Mouse (Mus musculus): ENCODE results near the gene Nsl1. TPM values are rescaled to one million over a fixed set of nuclear protein-coding genes. Genes with fewer than 3 reads are reported as not detected.
"Not testable (repeated sequence)": the region's sequence is repeated elsewhere in the genome, so short reads cannot be mapped to it uniquely, and the experiment has no call there.

Nsl1 gene
- 1 to 10 TPM; 1.6 to 2.2 TPM for total RNA-seq (2021)
- long read RNA-seq = 0 reads

DNA sequence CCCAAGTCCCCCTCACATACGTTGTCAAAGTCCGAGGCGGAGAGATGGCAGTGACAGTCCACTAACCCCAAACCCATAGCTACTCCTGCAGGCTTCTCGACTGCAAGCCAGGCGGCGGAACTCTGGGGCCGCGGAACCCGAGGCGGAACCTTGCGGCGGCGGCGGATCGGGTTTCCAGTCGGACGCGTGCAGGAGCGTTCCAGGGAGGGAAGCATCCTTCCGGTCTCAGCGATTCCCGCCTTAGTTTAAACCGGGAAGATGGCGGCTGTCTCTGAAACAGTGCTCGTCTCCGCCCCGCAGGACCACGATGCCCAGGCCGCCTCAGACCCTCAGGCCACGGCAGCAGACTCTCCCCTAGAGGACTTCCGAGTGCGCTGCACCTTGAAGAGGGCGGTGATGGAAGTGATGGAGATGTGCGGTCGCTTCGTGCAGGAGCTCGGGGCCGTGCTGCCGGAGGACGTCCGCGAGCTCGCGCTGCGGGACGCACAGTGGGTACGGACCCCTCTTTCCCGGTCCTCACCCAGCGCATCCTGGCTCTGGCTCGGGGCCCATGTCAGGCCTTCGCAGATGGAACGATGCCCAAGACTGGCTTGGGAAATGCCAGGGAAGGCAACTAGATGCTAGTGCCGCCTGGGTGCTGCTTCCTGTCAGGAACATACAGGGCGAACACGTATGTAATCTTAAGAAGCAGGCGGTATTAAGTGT lies at the start of gene Nsl1, which contains the start of gene Tatdn3:
Gene Nsl1, plus strand, starts transcription at position 232 of the 705 bp plus-strand sequence.
Gene Tatdn3, minus strand, starts transcription at position 152 of the 705 bp plus-strand sequence.
- peak; percentile 98 to 99 for DNase-seq (ENCODE audit: low spot score in 2 of 2)

DNA sequence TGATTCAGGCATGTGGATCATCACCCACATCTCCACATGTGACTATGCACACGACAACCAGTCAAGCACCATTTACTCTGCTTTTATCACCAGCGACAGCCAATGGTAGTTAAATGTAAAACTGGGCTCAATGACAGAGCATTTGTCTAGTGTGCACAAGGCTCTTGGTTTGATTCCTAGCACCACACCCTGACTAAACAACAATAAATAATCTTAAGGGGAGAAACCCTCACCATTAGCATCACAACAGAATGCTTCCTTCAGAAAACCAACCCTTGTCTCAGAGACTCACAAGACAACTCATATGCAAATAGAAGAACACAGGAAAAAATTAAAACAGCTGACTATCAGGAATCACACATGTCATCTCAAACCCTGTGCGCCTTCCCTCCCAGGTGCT lies 48.5 kb upstream of the Nsl1 start:
- no peak for DNase-seq (ENCODE audit: low spot score in 2 of 2)

- no peak for DNase-seq (ENCODE audit: low spot score in 2 of 2)
These were observed 43.0 kb upstream of the Nsl1 start for GRCm38 (mm10) chr1:191019803-191020202.

DNA sequence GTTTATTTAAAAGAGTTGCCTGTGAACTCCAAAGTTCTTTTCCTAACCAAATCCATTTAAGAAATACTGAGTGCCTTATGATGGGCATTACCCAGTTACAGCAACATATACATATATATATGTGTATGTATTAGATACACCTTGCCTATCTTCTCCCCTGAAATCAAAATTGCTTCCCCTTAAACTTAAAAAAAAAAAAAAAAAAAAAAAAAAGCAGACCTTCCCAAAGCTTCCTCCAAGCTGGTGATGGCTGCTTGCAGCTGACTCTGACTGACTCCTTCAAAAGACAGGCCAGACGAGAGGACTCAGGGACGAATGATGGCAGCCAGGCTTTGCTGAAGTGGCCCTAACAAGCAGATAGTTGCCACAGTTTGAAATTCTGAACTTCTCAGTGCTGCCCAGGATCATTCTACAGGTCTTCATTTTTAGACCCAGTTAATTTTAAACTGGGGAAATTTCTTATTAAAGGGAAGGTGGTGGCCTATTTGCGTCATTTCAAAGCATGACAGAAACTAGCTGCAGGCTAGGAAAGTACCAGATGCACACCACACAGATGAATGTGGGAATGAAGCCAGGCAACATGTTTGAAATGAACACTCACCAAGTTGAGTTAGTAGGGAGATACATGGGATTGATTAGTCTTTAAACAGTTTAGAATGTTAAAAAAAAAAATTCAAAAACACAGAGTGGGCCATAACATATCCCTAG lies 42.4 kb upstream of the Nsl1 start:
- DNase-seq (ENCODE audit: low spot score in 2 of 2) = peak in 1 of 2 experiments; percentile 16

- peak in 1 of 2 experiments; percentile 20 for DNase-seq (ENCODE audit: low spot score in 2 of 2)
These were observed 41.8 kb upstream of the Nsl1 start for GRCm38 (mm10) chr1:191021016-191021415.

GRCm38 (mm10) chr1:191023140-191023539 lies 39.7 kb upstream of the Nsl1 start:
- no peak for DNase-seq (ENCODE audit: low spot score in 2 of 2)

- not testable (repeated sequence) for DNase-seq (ENCODE audit: low spot score in 2 of 2)
These were observed 39.0 kb upstream of the Nsl1 start for GRCm38 (mm10) chr1:191023806-191024205.

- DNase-seq (ENCODE audit: low spot score in 2 of 2) = no peak
These were observed 37.5 kb upstream of the Nsl1 start for GRCm38 (mm10) chr1:191025016-191026012.

DNA sequence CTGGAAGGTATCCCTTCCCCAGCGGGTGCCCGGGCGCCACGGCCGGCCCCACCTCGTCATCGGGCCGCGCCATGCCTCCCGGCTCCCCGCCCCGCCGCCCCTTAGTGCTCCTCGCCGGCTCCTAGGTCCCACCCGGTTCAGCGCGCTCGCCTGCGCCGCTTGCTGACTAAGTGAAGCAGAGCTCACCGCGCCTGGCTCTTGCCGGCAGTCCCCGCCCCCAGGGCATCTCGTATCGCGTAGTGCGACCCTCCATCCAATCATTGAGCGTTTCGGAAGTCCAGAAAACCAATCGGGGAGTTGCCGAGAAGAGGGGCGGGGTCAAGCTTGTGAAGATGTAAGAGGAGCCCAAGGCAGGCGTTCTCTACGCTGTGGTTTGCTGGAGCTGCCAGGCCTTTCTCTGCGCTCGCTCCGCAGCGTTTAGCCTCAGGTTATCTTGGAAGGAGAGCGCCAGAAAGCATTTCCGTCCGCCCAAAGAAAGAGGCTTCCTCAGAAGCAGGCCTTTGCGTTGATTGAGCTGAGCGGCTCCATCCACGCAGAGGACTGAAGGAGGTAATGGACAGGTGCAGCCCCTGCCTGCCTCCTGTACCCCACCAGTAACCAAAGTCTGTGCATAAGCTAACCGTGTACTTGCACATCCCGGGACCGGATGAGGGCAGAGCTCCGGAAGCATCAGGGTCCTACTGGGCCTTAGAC lies 36.6 kb upstream of the Nsl1 start, which contains the start of gene Flvcr1:
Gene Flvcr1, minus strand, starts transcription at position 138 of the 693 bp plus-strand sequence.
- peak; percentile 97 to 98 for DNase-seq (ENCODE audit: low spot score in 2 of 2)

DNA sequence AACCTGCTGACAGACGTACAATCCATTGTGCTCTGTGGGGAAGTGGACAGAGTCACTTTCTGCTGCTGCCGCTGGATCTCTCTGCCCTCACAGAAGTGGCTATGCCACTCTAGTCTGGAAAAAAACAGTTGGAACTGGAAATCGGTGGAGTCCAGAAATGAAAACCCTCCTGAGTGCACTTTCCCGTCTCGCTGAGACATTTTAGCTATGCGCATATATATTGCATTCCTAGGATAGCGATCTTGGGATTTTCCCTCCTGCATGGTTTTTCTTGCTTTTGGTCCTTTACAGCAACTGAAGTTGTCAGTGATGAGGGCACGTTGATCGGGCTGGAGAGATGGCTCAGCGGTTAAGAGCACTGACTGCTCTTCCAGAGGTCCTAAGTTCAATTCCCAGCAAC lies 32.6 kb upstream of the Nsl1 start:
- DNase-seq (ENCODE audit: low spot score in 2 of 2) = no peak

DNA sequence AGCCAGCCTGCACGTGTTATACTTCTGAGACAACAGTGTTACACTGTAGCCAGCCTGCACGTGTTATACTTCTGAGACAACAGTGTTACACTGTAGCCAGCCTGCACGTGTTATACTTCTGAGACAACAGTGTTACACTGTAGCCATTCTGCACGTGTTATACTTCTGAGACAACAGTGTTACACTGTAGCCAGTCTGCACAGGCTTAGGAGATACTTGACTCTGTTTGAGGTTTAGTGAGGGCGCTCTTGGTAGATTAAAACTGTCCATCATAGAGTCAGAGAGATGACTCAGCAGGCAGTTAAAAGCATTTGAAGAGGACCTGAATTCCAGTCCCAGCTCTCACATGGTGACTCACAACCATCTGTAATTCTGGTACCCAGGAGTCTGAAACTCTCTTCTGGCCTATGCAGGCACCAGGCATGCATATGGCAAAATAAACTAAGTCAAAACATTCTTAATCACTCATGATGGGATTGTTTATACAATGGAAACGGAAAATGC lies 31.8 kb upstream of the Nsl1 start:
- DNase-seq (ENCODE audit: low spot score in 2 of 2) = not testable (repeated sequence)

DNA sequence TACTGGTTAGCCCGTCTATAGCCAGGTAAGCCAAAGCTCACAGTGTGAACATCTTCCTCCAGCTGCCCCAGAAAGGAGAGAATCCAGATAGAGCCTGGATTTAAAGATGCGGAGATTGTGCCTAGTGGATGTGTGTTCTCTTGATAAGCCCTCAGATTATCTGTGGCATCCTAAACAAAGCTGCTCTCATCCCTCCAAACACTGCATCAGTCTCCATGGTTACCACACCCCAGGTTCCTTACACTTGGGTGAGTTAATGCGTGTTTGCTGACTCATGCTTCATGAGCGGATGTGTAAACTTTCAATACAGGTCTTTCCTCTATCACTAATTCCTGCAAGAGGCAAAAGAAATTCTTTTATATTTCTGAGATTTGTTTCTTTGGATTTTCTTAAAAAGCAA lies 27.2 kb upstream of the Nsl1 start:
- DNase-seq (ENCODE audit: low spot score in 2 of 2) = no peak

DNA sequence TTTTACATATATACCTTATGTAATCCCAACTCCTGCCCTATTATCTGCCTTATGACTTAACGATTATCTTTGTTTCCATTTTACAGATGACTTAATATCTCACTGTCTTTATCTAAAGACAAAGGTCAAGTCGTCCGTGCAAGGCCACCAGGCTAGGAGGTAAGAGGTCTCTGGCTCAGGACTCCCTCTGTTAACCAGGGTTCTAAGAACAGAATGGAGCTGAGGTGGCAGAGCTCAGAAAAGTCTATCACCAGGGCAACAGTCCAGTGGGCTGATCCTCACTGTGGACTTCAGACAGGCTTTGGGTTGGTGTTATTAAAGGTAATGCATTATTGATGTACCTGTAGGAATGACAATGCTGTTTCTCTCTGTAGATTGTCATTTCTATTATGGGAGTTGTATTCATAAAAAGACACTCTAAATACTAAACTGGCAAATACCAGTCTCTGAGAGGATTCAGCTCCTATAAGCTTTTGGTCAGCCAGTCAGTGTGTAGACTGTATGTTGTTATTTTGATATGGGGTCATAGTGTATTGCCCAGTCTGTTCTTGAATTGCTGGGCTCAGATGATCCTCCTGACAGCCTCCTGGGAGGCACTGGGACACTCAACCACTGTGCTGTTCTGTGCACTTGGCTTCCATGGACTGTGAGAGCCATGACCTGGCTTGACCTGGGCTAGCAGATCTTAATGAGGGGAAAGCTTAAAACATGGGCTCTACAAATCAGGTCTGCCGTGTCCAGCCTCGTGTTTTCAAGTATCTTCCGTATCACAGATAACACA lies 26.1 kb upstream of the Nsl1 start, which contains the start of gene Spata45:
Gene Spata45, plus strand, starts transcription at position 86 of the 781 bp plus-strand sequence.
- DNase-seq (ENCODE audit: low spot score in 2 of 2) = no peak

GRCm38 (mm10) chr1:191037999-191038398 lies 24.8 kb upstream of the Nsl1 start:
- DNase-seq (ENCODE audit: low spot score in 2 of 2) = no peak

GRCm38 (mm10) chr1:191041352-191041751 lies 21.5 kb upstream of the Nsl1 start:
- DNase-seq (ENCODE audit: low spot score in 2 of 2) = no peak

DNA sequence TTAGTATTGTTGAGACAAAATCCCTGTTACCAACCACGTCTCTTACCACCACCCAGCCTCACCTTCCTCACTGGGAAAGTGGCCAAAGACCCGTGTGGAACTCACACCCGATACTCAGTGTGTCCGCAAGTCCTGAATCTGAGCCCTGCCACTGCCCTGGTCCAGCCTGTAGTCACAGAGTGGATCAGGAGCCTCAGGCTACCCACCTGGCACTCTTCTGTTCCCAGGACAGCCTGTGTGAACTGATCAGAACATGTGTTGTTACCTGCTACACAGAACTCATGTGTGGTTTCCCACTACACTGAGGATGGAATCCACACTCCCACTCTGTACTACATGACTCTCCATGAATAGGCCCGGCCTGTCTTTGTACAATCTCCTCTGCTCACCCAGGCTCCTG lies 20.7 kb upstream of the Nsl1 start:
- no peak for DNase-seq (ENCODE audit: low spot score in 2 of 2)

GRCm38 (mm10) chr1:191042688-191043087 lies 20.1 kb upstream of the Nsl1 start:
- no peak for DNase-seq (ENCODE audit: low spot score in 2 of 2)

DNA sequence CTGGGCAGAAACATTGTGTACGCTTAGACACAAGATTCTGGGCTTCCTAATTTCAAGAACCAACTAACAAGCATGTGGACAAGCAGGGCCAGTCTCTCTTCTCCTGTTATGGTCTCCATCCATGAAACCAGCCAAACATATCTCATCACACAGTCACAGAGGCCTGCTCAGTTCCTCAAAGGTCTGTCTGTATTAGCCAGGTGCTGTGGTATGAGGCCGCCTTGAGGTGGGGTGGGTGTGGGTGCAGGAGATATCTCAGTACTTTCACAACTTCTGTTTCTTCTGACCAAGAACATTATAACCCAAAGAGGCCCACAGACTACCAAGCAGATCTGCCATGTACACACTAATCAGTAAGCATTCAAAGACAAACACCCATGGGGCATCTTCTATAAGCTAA lies 17.5 kb upstream of the Nsl1 start:
- no peak for DNase-seq (ENCODE audit: low spot score in 2 of 2)

DNA sequence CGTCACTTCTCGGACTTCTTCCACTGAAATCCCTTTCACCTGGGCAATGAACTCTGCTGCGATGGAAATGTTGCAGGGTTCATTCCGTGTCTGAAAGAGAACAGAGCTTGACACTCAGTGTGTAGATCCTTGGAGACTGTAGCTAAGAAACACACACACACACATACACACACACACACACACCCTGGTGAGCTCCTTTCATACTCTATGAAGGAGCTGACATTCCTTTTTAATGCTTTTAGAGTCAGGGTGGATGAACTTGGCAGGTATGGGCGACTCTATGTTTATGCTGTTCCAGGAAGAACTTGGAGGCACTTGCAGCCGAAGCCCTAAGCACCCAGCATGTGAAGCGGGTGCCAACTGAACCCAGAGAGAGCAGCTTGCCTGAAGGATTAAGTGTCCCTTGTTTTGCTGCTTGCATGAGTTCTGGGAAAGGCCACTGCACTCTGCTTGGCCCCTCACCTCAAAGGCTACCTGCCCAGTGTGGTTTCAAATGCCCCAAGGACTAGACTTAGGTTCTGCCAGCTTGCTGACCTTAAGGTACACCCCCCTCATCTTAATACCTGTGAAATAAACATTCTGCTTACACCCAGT lies 16.5 kb upstream of the Nsl1 start:
- DNase-seq (ENCODE audit: low spot score in 2 of 2) = no peak

Measured in layer of hippocampus, postnatal 10 days (tissue).